Mouse (Mus musculus) midbrain, embryonic 15.5 days (tissue): ENCODE data around the gene Zdhhc1. TPM values are rescaled to one million over a fixed set of nuclear protein-coding genes. Genes with fewer than 3 reads are reported as not detected.

Experiments used
- ATAC-seq: fragments of 200-750 bp; cut with Nextera tagmentation; replicated peaks from 2 replicates; pipeline ENCODE4 v1.8.0; 2017; ENCODE audit warnings: moderate TSS enrichment
- H3K27ac ChIP-seq: fragments of 300-500 bp; sonication (generic); 2 replicates; pipeline ENCODE4 v1.5.1; 2015; ENCODE audit warnings: mild to moderate bottlenecking, inconsistent platforms
- H3K27me3 ChIP-seq: fragments of 300-500 bp; sonication (generic); replicated peaks from 2 replicates; pipeline ENCODE4 v1.6.1; 2015; ENCODE audit warnings: inconsistent platforms
- H3K36me3 ChIP-seq: fragments of 300-500 bp; sonication (generic); replicated peaks from 2 replicates; pipeline ENCODE4 v1.6.1; 2015; ENCODE audit warnings: inconsistent platforms
- H3K4me1 ChIP-seq: fragments of 300-500 bp; sonication (generic); 2 replicates; pipeline ENCODE4 v1.6.1; 2015; ENCODE audit warnings: inconsistent platforms
- H3K4me2 ChIP-seq: fragments of 300-500 bp; sonication (generic); 2 replicates; pipeline ENCODE4 v1.6.1; 2015; ENCODE audit warnings: inconsistent platforms, mild to moderate bottlenecking, moderate library complexity
- H3K4me3 ChIP-seq: fragments of 300-500 bp; sonication (generic); 2 replicates; pipeline ENCODE4 v1.5.1; 2015; ENCODE audit warnings: mild to moderate bottlenecking, inconsistent platforms
- H3K9ac ChIP-seq: fragments of 300-500 bp; sonication (generic); 2 replicates; pipeline ENCODE4 v1.6.1; 2015; ENCODE audit warnings: mild to moderate bottlenecking, inconsistent platforms
- H3K9me3 ChIP-seq: fragments of 300-500 bp; sonication (generic); 2 replicates; pipeline ENCODE4 v1.6.1; 2016; ENCODE audit warnings: inconsistent platforms
- WGBS: fragments of 180-500 bp; shearing (Covaris S2); methylation state at CpG from one replicate; pipeline ENCODE4 v1.1.7; 2015; ENCODE audit warnings: mixed read lengths; 5-methylcytosine and 5-hydroxymethylcytosine counted together
- polyA plus RNA-seq: library from polyadenylated mRNA; unstranded; fragments of >200 nt; fragmentation: Nextera tagmentation; extraction: Ambion mirVana; gene quantifications from 2 replicates; pipeline ENCODE4 v1.2.1, GENCODE M21; 2015

Zdhhc1 gene
- polyA plus RNA-seq, 1 experiment from 2014 or later: 36.5 TPM

GRCm38 (mm10) chr8:105531774-105532173 is 35.1 kb upstream of the Zdhhc1 start:
- H3K9ac ChIP-seq: no peak overlapping the region
- H3K27me3 ChIP-seq: no peaks in the 10 kb centered on the region
- peaks cover 5% of the 10 kb centered on the region for H3K36me3 ChIP-seq
- no peak overlapping the region for H3K27ac ChIP-seq
- no peak overlapping the region for H3K4me2 ChIP-seq
- WGBS: 72% methylated on average over 2 of the region's 2 CpGs
- H3K4me3 ChIP-seq: no peak overlapping the region
- H3K9me3 ChIP-seq: no peaks in the 10 kb centered on the region
- no peak for ATAC-seq
- 0 out of 2 replicates have a peak, but pooled peaks cover 2% of the 10 kb centered on the region for H3K4me1 ChIP-seq

DNA sequence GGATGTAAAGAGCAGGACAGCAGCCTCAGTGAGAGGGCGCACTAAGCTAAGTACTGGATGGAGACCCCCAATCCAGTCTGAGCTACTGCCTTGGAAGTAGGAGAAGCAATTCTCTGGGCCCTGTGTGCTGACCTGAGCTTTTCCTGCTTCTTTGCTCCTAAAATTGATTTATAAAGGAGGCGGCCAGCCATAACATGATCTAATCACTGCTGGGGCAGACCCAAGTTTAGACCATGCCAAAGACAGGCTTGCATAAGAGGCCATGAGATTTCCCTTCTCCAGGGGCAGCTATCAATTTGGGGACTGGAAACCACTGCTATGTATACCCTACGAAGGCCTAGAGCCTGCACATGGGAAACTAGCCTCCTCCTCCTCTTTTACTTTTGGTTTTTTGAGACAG is 32.6 kb upstream of the Zdhhc1 start:
- H3K27ac ChIP-seq: no peak overlapping the region
- ATAC-seq: no peak
- 86% methylated on average over 3 of the region's 3 CpGs for WGBS
- H3K4me3 ChIP-seq: no peak overlapping the region
- H3K4me1 ChIP-seq: 0 out of 2 replicates have a peak, but pooled peaks cover 2% of the 10 kb centered on the region
- peaks cover 16% of the 10 kb centered on the region for H3K36me3 ChIP-seq
- no peaks in the 10 kb centered on the region for H3K27me3 ChIP-seq
- no peak overlapping the region for H3K9ac ChIP-seq
- H3K9me3 ChIP-seq: no peaks in the 10 kb centered on the region
- H3K4me2 ChIP-seq: no peak overlapping the region

GRCm38 (mm10) chr8:105528206-105528605 is 31.5 kb upstream of the Zdhhc1 start:
- Histone ChIP-seq H3K9ac (no peak overlapping the region), H3K9me3 (no peaks in the 10 kb centered on the region), H3K27me3 (no peaks in the 10 kb centered on the region), H3K4me3 (no peak overlapping the region), H3K4me2 (no peak overlapping the region), H3K36me3 (peaks cover 16% of the 10 kb centered on the region), H3K27ac (no peak overlapping the region), H3K4me1 (no peaks in the 10 kb centered on the region)
- no peak for ATAC-seq
- WGBS: 100% methylated on average over 1 of the region's 1 CpGs

GRCm38 (mm10) chr8:105527110-105527509 is 30.4 kb upstream of the Zdhhc1 start:
- ATAC-seq: no peak

DNA sequence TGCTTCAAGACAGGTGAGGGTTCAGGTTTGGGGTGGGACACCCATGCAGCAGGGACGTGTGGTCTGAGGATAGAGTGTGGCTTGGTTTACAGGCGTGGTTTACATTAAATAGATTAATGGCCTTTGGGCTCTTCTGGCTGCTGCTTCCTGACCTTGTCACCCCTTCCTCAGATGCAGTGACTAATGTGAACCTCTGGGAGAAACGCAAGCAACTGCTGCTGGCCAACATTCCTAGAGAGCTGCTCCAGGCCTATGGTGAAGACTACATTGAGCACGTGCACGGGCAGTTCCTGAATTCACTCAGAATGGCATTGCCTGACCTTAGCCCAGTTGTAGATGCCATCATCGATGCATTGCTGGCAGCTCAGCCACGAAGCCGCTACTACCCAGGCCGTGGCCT is 26.2 kb upstream of the Zdhhc1 start:
- Histone ChIP-seq H3K27ac (no peak overlapping the region), H3K9ac (no peak overlapping the region), H3K9me3 (no peaks in the 10 kb centered on the region), H3K36me3 (peaks cover 11% of the 10 kb centered on the region; the same call in 1 of the 2 replicates), H3K4me1 (peaks cover 29% of the 10 kb centered on the region), H3K4me3 (no peak overlapping the region), H3K27me3 (no peaks in the 10 kb centered on the region), H3K4me2 (no peak overlapping the region)
- ATAC-seq: no peak
- 90% methylated on average over 9 of the region's 9 CpGs for WGBS

More at GRCm38 (mm10) chr8:105527110-105527509, 30.4 kb upstream of the Zdhhc1 start:
- Histone ChIP-seq H3K36me3 (peaks cover 16% of the 10 kb centered on the region), H3K4me1 (no peaks in the 10 kb centered on the region), H3K4me3 (no peak overlapping the region), H3K9me3 (no peaks in the 10 kb centered on the region), H3K9ac (no peak overlapping the region), H3K27ac (no peak overlapping the region), H3K4me2 (no peak overlapping the region), H3K27me3 (no peaks in the 10 kb centered on the region)
- 85% methylated on average over 2 of the region's 2 CpGs for WGBS

- Histone ChIP-seq H3K4me2 (no peak overlapping the region), H3K36me3 (peaks cover 11% of the 10 kb centered on the region; the same call in 1 of the 2 replicates), H3K27ac (no peak overlapping the region), H3K4me3 (no peak overlapping the region), H3K4me1 (peaks cover 31% of the 10 kb centered on the region), H3K27me3 (peaks cover 6% of the 10 kb centered on the region), H3K9ac (no peak overlapping the region), H3K9me3 (no peaks in the 10 kb centered on the region)
- WGBS: 85% methylated on average over 21 of the region's 21 CpGs
- ATAC-seq: no peak
These were observed 25.5 kb upstream of the Zdhhc1 start for GRCm38 (mm10) chr8:105521995-105522769.

- WGBS: 9% methylated on average over 3 of the region's 3 CpGs
These were observed 24.4 kb upstream of the Zdhhc1 start for GRCm38 (mm10) chr8:105521061-105521460.

DNA sequence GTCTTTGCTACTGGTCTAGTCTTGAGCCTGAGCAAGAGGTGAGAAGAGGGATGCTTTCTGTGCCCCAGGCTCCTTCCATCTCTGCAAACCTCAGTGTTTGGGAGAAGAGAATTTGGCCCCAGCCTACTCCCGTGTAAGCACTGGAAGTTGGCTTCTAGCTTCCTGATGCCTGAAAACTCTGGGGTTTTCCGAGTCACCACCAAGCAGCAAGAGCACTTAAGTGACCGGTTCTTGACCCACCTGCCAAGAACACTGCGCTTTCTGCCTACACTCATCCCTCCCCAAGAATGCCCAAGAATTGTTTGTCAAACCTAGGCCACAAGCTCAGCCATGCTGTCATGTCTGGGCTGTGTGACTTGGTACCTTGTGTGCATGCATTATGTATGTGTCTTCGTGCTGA is 23.8 kb upstream of the Zdhhc1 start:
- Histone ChIP-seq H3K4me3 (no peak overlapping the region), H3K9ac (no peak overlapping the region), H3K9me3 (no peaks in the 10 kb centered on the region), H3K4me1 (peaks cover 40% of the 10 kb centered on the region), H3K36me3 (peaks cover 11% of the 10 kb centered on the region; the same call in 1 of the 2 replicates), H3K27me3 (peaks cover 15% of the 10 kb centered on the region), H3K4me2 (no peak overlapping the region), H3K27ac (0 out of 2 replicates have a peak overlapping the region, but pooled peaks have one; percentile 32)
- ATAC-seq: no peak
- 21% methylated on average over 5 of the region's 5 CpGs for WGBS

More at GRCm38 (mm10) chr8:105521061-105521460, 24.4 kb upstream of the Zdhhc1 start:
- Histone ChIP-seq H3K27ac (0 out of 2 replicates have a peak overlapping the region, but pooled peaks have one; percentile 32), H3K4me2 (no peak overlapping the region), H3K36me3 (peaks cover 11% of the 10 kb centered on the region; the same call in 1 of the 2 replicates), H3K4me3 (no peak overlapping the region), H3K4me1 (peaks cover 36% of the 10 kb centered on the region), H3K27me3 (peaks cover 15% of the 10 kb centered on the region), H3K9me3 (no peaks in the 10 kb centered on the region), H3K9ac (no peak overlapping the region)
- no peak for ATAC-seq

- peaks cover 40% of the 10 kb centered on the region for H3K4me1 ChIP-seq
- WGBS: 2% methylated on average over 2 of the region's 2 CpGs
- peak overlapping the region; percentile 94 for H3K4me2 ChIP-seq
- ATAC-seq: no peak
- H3K36me3 ChIP-seq: peaks cover 3% of the 10 kb centered on the region; the same call in 1 of the 2 replicates
- H3K4me3 ChIP-seq: peak overlapping the region; percentile 48; the same call in 1 of the 2 replicates
- H3K27ac ChIP-seq: no peak overlapping the region
- peaks cover 18% of the 10 kb centered on the region for H3K27me3 ChIP-seq
- no peak overlapping the region for H3K9ac ChIP-seq
- H3K9me3 ChIP-seq: no peaks in the 10 kb centered on the region
These were observed 22.9 kb upstream of the Zdhhc1 start for GRCm38 (mm10) chr8:105519591-105519990.

DNA sequence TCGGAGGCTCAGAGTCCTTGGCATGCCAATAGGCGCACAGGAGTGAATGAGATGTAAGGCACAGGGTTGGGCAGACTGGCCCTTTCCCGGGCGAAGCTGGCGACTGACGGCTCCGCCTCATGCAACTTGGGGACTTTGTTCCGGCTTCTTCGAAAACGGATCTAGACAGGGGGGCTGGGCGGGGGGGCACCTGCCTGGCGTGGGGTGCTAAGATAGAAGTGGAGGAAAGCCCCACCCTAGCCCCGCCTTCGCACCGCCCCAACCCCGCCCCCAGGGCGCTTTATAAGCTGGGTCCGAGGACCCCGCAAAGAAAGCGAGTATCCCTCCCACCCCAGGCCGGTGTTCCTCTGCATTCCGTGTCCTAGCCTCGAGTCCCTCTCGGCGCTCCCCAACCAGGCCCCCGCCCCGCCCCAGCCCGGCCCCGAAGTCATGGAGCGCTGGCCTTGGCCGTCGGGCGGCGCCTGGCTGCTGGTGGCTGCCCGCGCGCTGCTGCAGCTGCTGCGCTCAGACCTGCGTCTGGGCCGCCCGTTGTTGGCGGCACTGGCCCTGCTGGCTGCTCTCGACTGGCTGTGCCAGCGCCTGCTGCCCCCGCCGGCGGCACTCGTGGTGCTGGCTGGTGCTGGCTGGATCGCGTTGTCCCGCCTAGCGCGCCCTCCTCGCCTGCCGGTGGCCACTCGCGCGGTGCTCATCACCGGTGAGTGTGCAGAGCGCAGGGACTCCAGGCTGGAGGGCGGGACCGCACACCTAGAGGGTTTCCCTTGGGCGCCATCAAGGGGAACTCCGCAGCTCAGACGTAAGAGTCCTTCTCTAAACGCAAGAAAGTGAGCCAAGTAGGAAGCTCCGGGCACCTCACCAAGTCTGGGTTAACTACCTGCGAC is 22.0 kb upstream of the Zdhhc1 start, which contains the start of gene Hsd11b2:
Hsd11b2 (plus strand) TSS at position 320 of the 878 bp plus-strand sequence.
- under 1% methylated on average over 64 of the region's 68 CpGs for WGBS
- peak; percentile 61 for ATAC-seq
- Histone ChIP-seq H3K9me3 (no peaks in the 10 kb centered on the region), H3K27ac (0 out of 2 replicates have a peak within 1 kb of the TSS, but pooled peaks have one; percentile 48), H3K4me1 (peaks cover 40% of the 10 kb centered on the region), H3K27me3 (peaks cover 21% of the 10 kb centered on the region), H3K4me3 (peak within 1 kb of the TSS; percentile 48), H3K36me3 (no peaks in the 10 kb centered on the region; the same call in 1 of the 2 replicates), H3K9ac (peak within 1 kb of the TSS; percentile 57), H3K4me2 (peak within 1 kb of the TSS; percentile 94)

- no peak overlapping the region for H3K4me2 ChIP-seq
- 46% methylated on average over 8 of the region's 8 CpGs for whole genome bisulfite sequencing
- peaks cover 21% of the 10 kb centered on the region for H3K27me3 ChIP-seq
- H3K9ac ChIP-seq: no peak overlapping the region
- no peaks in the 10 kb centered on the region for H3K9me3 ChIP-seq
- H3K27ac ChIP-seq: no peak overlapping the region
- no peaks in the 10 kb centered on the region; the same call in 1 of the 2 replicates for H3K36me3 ChIP-seq
- peaks cover 40% of the 10 kb centered on the region for H3K4me1 ChIP-seq
- no peak overlapping the region for H3K4me3 ChIP-seq
- ATAC-seq: no peak
These were observed 20.6 kb upstream of the Zdhhc1 start for GRCm38 (mm10) chr8:105517346-105517745.
